Mouse (Mus musculus): ENCODE measurements around the gene 2210408I21Rik.
"Not testable (repeated sequence)": the region's sequence is repeated elsewhere in the genome, so short reads cannot be mapped to it uniquely, and the experiment has no call there.

2210408I21Rik gene

DNA sequence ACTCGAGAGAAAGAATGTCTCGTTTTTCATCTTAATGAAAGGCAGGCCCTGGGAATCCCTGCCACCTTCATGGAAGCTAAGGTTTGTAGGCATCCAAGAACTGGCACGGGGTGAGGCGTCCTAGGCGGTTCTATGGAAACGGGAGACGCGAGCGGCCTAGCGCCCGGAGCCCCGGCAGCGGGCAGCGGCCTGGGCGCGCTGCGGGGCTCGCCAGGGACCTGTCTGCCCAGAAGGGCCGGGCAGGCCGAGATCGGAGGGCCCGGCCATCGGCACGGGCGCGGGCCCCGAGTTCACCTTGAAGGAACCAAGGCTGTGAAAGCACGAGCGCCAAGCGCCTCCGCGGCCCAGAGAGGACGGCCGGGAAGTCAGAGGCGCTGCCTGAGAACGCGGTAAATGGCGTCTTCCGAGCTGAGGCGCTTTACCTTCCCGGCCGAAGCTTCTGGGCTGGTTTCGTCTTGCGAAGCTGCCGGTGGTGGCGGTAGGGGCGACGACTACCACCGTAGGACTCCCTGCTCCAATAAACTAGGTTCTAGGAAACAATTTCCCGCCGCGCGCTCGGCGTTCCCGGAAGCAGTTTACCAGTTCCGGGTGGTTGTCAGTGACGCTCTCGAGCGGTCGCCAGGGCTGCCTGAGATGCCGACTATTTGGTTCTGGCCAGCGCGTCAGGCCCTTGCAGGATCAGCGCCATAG lies at the start of gene 2210408I21Rik, which contains the start of gene Slf1:
Gene 2210408I21Rik, plus strand, starts transcription at position 610 of the 690 bp plus-strand sequence.
Gene Slf1, minus strand, starts transcription at position 543 of the 690 bp plus-strand sequence.
- peak; percentile 69 to 79 for DNase-seq (ENCODE audit: low spot score in 2 of 2)

DNA sequence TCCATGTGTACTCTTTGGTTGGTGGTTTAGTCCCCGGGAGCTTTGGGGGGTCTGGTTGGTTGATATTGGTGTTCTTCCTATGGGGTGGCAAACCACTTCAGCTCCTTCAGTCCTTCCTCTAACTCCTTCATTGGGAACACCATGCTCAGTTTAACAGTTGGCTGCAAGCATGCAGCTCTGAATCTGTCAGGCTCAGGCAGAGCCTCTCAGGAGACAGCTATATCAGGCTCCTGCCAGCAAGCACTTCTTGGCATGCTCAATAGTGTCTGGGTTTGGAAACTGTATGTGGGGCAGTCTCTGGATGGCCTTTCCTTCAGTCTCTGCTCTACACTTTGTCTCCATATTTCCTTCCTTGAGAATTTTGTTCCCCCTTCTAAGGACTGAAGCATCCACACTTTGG lies 42.5 kb upstream of the 2210408I21Rik start:
- not testable (repeated sequence) for DNase-seq (ENCODE audit: low spot score in 2 of 2)

DNA sequence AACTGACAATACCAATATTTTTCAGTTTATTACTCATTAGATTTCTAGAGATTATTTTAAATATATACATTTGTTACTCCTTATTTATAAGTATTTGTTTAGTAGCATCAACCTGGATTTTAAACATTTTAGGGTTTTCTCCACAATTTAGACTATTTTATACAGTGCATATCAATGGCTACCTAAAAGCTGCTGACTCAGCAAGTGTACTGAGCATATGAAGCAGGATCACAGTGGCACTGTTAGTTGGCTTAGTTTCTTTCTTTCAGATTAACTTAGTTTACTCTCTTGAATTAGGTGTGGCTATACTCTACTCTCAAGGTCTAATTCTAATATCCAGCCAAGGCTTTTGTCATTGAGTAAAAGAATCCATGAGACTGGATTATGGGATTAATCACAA lies 27.6 kb upstream of the 2210408I21Rik start:
- DNase-seq (ENCODE audit: low spot score in 2 of 2), result no peak

DNA sequence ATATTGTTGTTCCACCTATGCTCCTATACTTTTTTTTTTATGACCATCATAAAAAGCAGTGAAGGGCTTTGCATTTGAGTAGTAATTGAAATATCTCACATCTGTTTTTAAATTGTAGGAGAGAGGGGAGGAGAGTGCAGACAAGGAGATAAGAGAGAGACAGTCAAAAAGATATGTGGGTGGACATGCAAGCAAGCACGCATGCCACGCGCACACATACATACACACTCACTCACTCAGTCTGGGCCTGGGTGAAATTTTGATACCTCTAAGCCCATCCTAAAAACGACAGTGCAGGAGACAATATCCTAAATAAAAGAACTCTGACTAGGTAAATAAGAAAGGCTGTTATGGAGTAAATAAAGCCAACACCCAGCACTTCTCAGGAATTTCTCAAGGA lies 16.6 kb upstream of the 2210408I21Rik start:
- no peak for DNase-seq (ENCODE audit: low spot score in 2 of 2)

DNA sequence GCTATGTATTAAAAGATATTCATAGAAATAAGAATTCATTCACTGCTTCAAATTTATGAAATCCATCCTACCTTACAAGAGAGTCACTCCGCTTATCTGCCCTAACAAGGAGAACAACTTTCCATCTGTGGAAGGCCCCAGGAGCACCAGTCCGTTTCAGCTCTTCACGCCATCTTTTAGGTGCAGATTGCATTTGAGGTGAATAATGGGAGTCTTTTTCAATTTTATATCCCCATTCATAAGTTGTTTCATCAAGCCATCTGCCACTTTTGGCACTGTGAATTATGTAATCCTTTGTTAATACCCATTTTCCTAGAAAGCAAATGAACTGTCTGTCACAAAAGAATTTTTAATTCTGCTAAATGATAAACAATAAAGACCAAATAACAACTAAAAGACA lies 10.2 kb upstream of the 2210408I21Rik start:
- DNase-seq (ENCODE audit: low spot score in 2 of 2), result no peak

DNA sequence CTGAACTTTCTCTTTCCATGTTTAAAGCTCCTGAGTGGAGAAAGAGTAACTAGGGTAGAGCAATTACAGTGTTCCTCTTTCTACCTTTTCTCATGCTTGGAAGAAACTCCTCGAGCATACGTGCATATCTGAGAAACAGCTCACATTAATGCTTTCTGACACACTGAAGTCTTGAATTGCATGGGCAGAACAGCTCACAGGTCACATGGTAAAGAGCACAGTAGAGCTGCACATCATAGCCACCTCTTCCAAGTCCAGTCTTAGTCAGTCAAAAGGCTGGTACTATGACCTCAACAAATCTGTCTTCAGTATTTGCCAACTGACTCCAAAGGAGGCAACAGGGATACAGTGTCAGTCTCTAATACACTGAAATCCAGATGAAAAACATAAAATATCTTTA lies 7.1 kb upstream of the 2210408I21Rik start:
- DNase-seq (ENCODE audit: low spot score in 2 of 2), result no peak

DNA sequence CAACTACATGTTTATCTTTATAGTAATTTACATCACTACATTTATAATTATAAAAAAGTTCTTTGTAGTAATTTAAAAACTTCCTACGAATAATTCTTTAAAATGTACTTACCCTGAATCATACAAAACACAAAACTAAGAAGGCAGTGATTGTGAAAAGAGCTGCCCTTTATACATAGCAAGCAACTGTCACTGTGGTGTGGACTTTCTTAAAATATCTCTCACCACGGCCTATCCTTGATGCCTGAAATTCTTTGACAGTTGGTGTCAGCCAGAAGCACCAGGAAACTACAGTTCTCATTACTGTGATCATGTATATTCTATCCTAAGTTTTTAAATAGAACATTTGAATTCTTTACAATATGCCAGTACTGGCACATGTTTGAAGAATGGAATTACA lies 4.2 kb upstream of the 2210408I21Rik start:
- no peak for DNase-seq (ENCODE audit: low spot score in 2 of 2)

DNA sequence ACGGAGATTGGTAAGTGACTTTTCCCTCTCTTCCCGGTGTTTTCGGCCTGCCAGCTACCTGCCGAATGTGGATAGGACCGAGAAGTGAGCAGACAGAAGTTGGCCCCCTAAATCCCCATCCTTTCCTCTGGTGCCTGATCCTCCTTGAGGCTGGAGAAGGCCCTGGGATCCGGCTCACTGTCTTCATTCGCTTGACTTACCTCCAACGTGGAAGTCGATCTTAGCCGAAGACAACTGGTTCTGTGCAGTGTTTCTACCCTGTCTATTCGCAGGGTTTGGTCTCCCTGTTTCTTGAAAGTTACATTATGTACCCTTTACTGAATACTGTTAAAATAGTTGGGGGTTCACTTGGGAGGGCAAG lies 261 bp downstream of the 2210408I21Rik start:
- DNase-seq (ENCODE audit: low spot score in 2 of 2), result no peak

DNA sequence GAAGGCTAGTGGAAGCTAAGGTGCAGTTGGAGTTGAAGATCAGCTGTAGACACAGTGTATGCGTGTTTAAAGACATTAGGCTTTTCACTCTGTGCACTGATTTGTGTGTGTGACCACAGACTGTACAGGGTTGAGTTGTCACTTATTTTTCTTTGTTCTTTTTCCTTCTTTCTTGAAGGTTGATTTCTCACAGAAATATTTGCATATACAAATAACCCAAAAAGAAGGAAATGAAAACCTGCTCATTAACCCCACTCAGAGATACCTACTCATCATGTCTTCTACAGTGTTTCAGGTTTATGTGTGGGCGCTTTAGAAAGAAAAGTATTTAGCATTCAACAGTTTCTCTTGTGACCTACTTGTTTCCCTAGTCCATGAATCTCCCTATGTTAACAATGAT lies 5.5 kb downstream of the 2210408I21Rik start:
- DNase-seq (ENCODE audit: low spot score in 2 of 2), result no peak

DNA sequence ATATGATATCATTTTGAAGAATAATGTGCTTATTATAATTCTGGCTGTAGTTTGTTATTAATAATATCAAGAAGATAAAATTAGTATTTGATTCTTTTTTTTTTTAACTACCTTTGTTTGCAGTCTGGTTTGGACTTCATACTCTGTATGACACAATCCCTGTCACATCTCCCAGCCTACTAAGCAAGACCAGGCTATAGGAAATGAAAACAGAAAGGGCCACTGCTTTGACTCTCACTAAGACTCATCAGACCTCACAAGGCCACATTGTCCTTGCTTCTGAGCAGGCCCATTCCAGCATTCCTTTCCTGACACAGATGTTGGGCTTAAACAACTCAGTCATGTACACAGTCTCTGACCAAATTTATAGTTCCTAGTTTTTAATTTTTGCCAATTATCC lies 42.6 kb downstream of the 2210408I21Rik start:
- no peak for DNase-seq (ENCODE audit: low spot score in 2 of 2)

DNA sequence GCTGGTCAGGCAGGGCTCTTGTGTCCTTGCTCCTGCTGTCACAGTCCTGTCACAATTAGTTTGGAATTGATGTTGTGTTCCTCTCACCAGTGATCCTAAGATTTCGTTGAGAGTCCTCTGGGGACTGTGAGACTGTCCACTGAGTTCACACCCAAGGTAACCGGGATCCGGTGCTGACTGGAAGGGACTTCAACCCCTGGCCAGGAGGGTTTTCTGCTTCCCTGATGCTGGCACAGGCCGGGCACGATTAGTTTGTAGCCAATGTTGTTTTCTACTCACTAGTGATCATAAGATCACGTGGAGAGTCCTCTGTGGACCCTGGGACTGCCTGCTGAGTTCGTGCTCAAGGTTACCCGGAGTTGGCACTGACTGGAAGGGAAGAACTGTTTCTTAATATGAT lies 55.3 kb downstream of the 2210408I21Rik start:
- DNase-seq (ENCODE audit: low spot score in 2 of 2), result no peak

DNA sequence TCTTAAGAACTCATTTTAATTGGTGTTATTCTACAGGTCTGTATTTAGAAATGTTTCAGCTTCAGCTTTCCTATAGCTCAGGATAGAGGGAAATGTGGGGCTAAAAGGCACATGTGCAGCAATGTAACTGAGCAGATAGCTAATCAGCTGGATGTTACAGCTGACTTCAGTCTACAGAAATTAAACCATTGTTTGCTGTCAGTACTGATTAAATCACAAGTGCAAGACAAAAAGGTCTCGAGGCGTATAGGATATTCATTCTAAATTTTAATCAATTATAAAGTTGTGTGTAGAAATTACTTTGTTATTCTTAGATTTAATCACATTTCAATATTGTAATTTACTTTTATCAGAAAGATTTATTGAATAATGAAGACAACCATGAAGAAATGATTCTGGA lies 56.9 kb downstream of the 2210408I21Rik start:
- no peak for DNase-seq (ENCODE audit: low spot score in 2 of 2)

DNA sequence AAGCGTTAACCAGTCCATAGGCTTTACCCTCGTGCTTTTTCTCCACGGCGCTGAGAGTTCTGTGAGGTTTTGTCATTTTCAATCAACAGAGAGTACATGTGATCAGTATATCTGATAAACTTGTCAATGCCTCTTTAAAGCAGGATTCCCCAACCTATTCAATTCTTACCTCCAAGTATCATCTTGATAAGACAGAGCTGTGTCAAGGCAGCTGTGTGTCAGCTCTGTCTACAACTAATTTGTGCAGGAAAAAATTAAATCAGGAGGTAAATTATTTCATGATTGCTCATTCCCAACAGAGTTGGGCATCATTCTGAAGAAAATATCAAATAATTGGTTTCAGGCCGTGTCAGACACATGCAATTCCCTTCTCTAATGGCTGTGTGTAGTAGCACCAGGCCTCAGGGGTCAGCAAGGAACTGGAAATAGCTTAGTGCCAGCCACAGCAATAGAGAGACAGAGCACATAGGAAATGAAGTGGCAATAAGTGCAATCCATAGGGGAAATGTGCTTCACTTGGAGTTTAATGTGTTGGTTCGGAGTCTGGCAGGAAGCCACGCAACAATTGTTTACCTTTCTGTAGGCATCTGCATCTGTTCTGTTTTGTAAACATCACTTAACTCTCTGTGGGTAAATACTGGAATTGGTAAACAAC lies 73.6 kb downstream of the 2210408I21Rik start:
- no peak for DNase-seq (ENCODE audit: low spot score in 2 of 2)

DNA sequence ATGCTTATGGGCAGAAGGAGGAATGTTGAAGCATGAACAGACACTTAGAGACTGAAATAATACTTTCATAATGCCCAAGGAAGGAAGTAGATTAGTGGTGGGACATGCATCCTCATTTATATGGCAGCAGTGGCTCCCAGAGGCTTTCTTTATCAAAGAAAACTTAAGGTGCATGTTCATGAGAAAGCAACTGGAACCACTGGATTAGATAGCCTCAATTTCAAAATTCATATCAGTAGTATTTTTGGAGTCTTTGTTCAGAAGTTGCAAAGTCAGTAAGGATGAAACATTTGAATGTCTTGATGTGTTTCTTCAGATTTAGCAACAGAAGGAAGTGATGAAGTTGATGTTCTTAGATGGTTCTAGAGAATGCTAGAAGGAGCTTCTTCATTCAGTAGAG lies 77.9 kb downstream of the 2210408I21Rik start:
- DNase-seq (ENCODE audit: low spot score in 2 of 2), result no peak

DNA sequence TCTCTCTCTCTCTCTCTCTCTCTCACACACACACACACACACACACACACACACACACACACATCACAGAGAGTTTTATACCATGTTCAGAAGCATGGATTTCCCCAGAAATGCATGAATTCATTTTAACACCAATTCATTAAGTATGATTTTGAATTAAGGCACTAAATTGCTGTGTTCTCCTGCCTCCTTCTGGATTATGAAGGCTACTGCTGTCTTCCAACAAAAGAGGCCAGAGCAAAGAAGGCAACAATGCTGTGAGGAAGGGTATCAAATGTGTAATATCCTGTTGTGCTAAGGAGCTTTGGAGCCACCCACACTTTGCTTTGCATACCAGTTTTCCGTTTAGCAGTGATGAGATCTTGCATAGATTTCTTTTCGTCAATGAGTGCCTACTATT lies 80.1 kb downstream of the 2210408I21Rik start:
- no peak for DNase-seq (ENCODE audit: low spot score in 2 of 2)

DNA sequence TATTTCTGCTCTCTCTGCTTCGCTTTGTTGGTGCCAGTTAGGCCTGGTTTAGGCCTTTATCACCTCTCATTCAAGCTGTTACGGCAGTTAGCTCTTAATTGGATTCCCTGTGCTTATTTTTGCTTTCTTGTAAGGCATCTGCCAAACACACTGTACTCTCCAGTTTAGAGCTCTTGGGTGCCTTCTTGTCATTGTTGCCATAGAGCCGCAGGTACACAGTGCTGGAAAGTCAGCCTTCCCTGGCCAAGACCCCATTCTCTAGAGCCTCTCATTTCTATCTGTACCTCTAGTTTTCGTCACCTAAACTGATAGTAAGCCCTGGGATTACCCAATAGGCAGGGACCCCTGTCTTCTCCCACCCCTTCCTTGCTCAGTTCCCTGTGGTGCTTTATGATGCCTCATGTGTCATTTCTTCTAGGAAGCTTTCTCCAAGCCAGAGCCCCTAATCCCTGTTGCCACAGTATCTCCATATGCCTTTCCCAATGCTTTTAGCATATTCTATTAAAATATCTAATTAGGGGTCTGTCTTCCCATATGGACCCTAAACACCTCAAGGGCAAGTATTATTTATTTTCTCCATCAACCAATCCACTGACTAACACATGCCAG lies 82.4 kb downstream of the 2210408I21Rik start:
- DNase-seq (ENCODE audit: low spot score in 2 of 2), result no peak

DNA sequence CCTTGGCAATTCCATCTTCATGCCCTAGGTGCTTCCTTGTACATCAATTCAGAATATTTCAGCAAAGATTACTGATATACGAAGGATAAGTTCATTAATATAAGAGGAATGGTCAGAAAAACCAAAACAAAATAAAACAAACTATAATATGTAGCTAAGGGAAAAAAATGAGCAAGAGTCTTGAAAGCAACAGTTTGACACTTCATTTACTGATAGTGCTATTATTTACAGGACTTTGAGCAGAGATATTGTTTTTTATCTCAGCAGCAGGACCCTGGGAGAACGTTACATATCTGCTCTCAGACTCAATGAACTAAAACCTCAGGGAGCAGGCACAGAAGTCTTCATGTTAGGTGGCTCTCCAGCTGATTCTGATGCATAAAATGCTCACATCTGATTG lies 85.7 kb downstream of the 2210408I21Rik start:
- DNase-seq (ENCODE audit: low spot score in 2 of 2), result no peak

DNA sequence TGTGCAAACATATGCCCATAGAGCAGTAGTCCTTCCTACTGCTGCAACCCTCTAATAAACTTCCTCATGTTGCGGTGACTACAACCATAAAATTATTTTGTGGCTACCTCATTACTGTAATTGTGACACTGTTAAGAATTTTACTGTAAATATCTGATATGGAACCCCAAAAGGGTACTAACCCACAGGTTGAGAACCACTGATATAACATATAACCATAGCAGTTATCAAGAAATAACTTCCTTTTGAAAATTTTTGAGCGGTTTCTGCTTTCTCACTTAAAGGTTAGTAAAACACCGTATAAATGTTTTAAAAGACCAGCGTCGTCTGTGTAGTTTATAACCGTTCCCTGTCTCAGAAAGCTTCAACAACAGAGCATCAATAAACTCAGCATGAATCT lies 121.2 kb downstream of the 2210408I21Rik start:
- no peak for DNase-seq (ENCODE audit: low spot score in 2 of 2)

DNA sequence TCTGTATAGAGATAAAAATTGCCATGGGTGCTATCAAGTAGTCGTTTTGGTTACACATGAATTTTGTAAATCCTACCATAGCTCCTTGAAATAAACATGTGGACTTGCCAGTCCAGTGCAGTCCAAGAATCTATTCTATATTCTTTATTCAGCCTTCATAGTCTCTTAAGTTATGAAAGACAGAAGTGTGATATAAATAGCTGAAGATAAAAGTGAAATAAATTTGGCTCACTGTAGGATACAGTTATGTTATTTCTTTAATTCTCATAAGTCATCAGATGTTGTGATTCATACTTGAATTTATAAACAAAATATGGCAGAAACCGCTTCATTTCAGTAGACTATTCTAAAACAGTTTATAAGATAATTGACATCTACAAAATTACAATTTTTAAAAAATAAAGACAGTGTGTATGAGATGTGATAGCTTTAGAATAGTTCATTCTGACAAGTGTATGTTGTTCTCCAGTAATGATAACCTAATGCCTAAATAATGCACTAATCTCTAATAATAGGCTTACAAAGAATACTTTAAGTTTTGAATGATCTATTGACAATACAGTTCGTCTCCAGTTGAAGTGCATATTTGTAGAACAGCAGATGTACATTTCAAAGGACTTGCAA lies 127.5 kb downstream of the 2210408I21Rik start:
- DNase-seq (ENCODE audit: low spot score in 2 of 2), result no peak

DNA sequence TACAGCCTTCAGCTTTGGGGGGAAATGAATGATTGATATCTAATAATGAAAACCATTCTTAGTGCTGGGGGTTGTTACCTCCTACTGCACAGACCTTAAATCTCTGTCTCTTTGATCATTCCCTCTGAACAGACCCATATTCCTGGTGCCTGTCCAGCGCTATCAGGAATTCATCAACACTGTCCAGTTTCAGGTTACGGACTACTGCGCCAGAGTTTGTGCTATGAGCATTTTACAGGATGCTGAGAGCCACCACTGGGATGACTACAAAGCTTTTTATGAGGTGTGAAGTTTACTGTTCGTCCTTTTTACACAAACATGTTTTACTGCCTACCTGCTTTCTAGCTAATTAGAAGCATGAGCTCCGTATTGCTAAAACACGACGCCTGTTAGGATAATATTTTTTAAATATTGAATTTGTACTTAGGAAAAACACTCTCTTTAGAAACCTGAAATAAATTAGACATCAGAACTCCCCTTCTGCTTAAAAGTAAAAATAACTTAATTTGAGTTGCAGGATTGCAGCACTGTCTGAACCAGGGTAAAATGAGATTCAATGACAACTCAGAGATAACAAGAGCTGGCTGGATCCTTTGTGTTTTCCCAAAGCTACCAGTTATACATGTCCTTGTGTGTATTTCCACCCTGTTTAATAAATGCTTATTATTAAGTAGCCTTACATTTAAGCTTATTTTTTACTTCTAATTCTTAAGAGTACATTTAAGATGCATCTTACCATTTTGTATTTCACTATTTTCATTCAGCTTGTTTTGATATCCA lies 128.2 kb downstream of the 2210408I21Rik start:
- DNase-seq (ENCODE audit: low spot score in 2 of 2), result no peak

DNA sequence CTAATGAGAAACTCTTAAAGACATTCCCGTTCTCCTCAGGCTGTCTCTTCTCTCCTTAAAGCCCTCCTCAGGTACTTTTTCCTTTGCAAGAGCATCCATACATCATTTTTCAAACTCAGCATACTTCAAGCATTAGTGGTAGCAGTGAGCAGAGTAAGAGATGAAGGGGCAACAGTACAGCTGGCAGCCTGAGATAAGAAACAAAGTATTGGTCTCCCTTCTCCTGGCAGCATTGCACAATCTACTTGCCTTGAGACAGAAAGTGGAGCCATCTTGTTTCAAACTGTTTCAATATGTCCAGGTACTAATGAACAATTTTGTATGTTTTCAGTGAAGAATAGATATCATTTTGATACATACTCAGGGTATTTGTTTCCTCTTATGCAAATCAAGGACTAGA lies 129.1 kb downstream of the 2210408I21Rik start:
- DNase-seq (ENCODE audit: low spot score in 2 of 2), result no peak

DNA sequence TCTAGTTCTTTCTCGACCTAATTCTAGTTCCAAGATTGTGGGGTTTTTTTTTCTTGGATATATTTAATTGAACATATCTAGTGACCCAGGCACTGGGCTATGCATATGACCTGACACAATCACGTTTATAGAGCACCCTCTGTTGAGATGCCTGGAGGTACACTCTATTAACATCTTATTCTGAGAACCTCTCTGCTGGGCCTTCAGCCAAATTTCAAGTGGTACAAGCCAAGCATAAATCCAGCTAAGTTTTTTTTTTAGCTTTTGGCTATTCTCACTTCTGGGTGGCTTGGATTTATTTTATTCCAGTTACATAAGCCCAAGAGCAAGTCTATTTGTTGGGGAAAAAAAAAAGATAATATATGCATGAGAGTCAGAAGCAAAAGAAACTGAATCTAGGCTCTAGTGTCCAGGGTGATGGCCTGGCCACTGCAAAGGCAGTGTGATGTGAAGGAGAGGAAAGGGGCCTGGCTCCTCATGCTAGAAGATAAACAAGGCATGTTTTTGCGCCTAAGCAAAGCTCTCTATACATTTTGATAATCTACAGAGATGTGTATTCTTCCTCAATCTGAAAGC lies 139.9 kb downstream of the 2210408I21Rik start:
- no peak for DNase-seq (ENCODE audit: low spot score in 2 of 2)
